Mouse (Mus musculus): ENCODE data around the gene Frat2.
"Not testable (repeated sequence)": the region's sequence is repeated elsewhere in the genome, so short reads cannot be mapped to it uniquely, and the experiment has no call there.

DNA sequence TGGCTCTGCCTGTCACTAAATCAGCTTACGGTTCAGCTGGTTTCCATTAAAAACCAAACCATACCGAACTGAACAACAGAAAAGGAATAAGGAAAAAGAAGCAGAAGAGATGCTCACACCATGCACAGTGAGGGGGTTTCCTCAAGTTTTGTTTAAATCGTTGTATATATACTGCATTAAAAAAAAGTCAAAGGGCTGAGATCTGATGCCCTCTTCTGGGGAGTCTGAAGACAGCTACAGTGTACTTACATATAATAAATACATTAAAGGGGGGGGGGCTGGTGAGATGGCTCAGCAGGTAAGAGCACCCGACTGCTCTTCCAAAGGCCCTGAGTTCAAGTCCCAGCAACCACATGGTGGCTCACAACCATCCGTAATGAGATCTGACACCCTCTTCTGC, 22.0 kb upstream of the Frat2 start:
- TF ChIP-seq CTCF (IDR thresholded peaks at IDR 0.05; ENCODE audit: extremely low read depth, insufficient read length, insufficient replicate concordance, low read depth, low read length); POLR2A (IDR thresholded peaks at IDR 0.05; ENCODE audit: low read depth, low read length): not testable (repeated sequence)
